Mouse (Mus musculus) kidney, adult 2 months (tissue): ENCODE measurements around the gene 4932438A13Rik.

Experiments used
- CTCF ChIP-seq: fragments of 200-500 bp; conservative IDR thresholded peaks from 2 replicates; pipeline ENCODE4 v1.5.1; 2011; ENCODE audit warnings: low read depth, mild to moderate bottlenecking, control low read depth, low read length, moderate library complexity, mixed read lengths; ENCODE audit not compliant: insufficient read depth, insufficient read length
- POLR2A ChIP-seq: fragments of 200-500 bp; IDR thresholded peaks from one replicate; pipeline ENCODE4 v1.6.1; 2011; ENCODE audit warnings: low read depth, low read length, control low read depth

DNA sequence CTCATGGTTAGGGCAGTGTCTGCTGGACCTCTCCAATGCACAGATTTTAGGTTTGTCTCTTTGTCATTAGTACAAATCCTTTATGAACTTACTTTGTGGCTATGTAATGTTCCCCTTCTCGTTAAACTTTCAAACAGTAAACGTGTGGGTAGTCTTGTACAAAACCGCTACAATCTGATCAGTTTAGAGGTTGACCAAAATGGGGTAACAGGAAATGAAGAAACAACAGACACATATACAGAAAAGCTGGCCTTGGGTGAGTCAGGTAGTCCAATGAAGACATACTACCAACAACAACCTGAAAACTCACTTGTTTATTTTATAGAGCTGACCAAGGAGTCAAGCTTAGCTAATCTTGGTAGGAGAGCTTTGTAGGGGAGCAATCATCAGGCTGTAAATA is 32.7 kb upstream of the 4932438A13Rik start:
- TF ChIP-seq POLR2A (no peak), CTCF (no peak)
